Mouse (Mus musculus) heart, adult 9 months (tissue): ENCODE data around the gene Fbxl4.
"Not testable (repeated sequence)": the region's sequence is repeated elsewhere in the genome, so short reads cannot be mapped to it uniquely, and the experiment has no call there.

Experiments used
- DNase-seq, 2 experiments: peaks; one replicate each; pipeline ENCODE4 v3.0.0; 2022; ENCODE audit warnings: low spot score in 2 of 2

Gene Fbxl4

DNA sequence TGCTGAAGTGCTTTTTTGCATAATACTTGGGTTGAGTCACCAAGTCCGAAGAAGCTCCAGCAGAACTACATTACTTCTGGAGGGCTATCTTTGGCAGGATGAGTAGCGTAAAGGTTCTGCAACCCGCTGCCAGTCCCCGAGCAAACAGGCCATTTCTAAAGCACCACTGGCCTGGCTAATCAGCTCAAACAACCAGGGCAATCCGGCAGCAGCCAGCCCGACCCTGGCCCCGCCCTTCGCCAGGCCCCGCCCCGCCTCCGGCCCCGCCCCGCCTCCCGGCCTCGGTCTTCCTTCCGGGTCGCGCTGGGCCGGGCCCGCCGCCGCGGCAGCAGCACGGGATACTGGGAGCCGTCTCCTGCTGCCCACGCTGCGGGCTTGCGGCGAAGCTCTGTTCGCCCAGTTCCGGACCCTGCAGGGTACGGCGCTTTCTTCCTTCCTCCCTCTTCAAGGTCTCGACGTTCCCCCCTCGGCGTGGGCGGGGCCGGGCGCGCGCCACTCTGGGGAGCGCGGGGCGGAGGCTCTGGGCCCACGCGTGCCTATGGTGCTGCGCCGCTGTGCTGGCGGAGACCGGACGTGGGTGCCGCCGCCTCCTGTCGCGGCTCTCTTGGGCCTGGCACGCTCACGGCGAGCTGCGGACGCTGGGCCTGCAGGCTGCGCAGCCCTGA lies at the start of gene Fbxl4:
Fbxl4 (plus strand) TSS at position 278 of the 665 bp plus-strand sequence.
- peak; percentile 86 to 89 for DNase-seq

DNA sequence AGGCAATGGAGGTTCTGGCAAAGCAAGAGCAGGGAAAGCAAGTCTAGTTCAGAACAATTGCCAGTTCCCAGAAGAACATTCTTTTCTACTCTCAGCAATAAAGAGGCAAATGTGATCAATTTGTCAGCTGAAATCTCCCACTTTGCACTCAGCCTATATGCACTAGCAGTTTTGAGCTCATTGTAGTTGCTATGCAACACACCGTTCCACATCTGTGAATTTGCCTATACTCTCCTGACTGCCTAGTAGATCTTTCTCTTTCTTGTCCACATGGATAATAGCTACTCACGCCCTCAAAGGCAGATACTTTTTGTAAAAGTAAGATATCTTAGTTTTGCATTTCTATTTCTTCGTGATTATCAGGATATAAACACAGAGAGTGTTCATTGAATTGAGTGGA lies 42.8 kb upstream of the Fbxl4 start:
- DNase-seq = no peak

DNA sequence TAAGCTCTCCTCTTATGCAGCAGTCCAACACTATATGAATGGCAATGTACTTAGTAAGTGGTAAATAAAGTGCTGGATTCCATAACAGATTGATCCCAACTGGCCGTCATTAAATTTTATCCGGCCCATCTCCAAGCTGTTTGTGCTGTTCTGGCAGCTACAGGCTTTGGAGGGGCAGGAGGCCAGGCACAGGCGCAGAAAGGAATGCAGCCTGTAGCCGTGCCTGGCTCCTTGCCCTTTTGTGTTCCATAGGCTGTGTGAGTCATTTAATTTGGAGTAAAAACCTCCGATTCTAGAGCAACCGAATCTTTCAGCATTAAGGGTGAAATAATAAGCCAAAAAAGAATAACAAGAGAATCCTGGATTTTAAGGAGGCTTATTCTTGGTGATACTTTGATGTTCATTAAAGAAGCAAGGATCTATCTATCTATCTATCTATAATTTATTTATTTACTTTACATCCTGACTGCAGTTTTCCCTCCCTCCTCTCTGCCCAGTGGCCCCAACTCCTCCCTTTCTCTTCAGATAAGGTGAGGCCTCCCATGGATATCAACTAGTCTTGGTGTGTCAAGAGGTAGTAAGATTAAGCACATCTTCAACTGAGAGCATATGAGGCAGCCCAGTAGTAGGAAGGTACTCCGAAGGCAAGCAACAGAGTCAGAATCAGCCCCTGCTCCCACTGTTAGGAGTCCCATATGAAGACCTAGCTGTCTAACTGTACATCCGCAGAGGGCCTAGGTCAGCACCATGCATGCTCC lies 14.3 kb upstream of the Fbxl4 start:
- DNase-seq = no peak

DNA sequence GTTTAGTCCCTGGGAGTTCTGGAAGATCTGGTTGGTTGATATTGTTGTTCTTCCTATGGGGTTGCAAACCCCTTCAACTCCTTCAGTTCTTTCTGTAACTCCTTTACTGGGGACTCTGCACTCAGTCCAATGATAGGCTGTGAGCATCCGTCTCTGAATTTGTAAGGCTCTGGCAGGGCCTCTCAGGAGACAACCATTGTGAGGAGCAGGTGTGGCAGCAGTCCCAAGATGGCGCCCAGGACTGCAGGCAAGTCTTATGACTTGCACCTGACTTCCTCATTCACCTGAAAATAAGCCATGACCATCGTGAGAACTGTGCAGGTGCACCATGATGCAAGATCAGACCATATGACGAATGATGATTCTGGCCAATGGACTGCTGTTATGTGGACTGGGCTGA lies 8.3 kb upstream of the Fbxl4 start:
- DNase-seq = not testable (repeated sequence)

DNA sequence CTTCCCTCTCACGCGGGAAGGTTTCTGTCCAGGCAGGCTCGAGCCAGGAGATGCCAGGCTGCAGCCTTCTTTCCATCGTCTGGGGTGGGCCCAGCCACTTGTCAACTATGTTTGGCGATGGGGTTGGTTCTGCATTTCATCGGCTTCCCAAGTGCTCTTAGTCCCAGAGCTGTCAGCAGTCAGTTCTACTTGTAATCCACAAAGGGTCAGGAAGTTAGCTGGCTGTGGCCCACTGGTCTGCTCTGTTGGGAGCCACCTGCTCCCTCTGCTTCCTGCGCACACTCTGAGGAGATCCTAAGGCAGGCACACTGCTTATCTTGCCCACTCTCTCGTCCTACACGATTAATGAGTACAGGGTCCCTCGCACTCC lies 573 bp downstream of the Fbxl4 start:
- DNase-seq = no peak

DNA sequence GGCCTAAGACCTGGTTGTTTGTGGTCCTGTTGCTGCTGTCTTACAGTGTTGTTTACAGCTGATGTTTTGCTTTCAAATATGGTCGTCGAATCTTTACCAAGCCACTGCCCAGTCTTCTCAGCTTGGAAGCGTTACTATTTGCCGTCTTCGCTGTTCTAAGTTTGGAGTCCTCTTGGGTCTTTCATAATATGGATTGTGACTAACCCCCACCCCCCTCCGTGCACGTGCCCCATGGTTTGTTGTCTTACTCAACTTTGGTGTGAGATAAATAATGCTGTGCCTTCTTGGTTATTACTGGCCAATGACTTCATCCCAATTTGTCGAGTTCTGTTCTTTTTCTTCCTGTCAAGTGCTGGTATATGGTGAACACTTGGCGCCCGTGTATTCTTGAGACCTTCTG lies 1.1 kb downstream of the Fbxl4 start:
- peak in 1 of 2 experiments; percentile 5 for DNase-seq

DNA sequence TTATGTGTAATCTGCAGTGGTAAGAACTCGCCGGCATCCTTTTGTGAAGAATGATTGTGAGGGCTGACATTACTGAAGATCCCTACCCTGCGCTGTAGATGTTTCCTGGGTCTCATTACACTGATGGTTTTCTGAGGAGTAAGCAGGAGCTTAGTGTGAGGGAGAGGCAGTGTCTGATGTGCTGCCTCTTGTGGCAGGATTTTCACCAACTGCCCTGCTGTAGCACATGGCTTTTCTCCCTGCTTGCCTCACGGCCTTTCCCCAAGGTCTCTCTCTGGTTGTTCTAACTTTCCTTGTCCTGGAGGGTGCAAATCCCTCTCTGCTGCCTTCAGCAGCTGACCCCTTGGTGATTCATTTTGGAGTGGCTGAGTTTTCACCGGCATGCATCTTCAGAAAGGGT lies 10.0 kb downstream of the Fbxl4 start:
- no peak for DNase-seq

DNA sequence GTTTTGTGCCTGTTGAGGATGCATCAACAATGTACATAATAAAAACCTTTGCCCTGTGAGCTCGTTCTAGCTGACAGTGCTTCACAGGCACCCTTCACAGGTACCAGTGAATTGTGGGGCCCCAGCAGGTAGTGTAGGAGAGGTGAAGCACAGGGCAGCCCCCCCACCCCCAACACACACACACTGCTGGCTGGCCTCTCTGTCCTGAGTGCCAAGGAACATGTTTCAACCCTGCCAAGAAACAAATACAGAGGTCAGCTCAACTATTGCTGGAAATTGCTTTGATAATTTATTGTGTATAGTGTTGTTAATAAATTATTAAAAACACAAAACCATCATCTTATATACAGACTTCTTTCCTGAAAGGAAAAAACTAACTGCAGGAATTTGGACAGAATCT lies 21.2 kb downstream of the Fbxl4 start:
- DNase-seq = no peak

DNA sequence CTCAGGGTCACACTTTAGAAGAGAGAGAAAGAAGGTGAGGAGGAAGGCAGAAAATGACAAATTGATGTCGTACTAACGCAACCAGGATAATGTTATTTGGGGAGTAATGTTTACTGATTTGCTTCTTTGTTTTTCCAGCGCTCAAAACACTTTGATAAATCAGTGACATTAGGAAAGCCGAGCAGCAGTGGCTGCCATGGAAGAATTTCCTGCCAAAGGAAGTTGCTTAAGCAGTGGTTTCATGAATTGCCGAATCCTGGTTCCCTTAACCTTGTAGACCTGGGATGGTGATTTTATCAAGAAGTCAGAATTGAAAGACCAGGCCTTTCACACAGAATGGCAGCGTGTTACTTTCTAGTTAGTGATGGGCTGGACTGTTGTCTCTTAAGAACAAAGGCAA lies 23.3 kb downstream of the Fbxl4 start:
- peak; percentile 9 to 11 for DNase-seq

DNA sequence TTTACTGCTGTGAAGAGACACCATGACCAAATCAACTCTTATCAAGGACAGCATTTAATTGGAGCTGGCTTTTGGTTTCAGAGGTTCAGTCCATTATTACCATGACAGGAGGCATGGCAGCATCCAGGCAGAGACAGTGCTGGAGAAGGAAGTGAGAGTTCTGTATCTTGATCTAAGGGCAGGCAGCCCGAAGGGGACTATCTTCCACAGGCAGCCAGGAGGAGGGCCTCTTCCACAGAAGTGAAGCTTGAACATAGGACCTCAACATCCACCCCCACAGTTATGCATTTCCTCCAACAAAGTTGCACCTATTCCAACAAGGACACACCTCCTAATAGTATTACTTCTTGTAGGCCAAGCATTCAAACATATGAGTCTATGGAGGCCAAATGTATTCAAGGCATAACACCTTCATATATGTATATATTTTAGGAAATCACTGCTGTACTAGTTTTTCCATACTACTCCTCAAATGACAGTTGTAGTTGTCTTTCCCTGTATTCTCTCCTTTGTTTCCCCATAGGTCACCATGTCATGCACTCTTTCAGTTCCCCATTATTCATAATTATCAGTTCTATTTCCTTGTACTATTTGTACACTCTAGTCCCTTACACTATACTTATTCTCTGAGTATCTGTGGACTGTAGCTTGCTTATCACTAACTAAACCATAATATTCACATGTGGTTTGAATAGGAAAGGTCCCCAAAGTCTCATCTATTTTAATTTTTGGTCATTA lies 26.4 kb downstream of the Fbxl4 start:
- DNase-seq = no peak

DNA sequence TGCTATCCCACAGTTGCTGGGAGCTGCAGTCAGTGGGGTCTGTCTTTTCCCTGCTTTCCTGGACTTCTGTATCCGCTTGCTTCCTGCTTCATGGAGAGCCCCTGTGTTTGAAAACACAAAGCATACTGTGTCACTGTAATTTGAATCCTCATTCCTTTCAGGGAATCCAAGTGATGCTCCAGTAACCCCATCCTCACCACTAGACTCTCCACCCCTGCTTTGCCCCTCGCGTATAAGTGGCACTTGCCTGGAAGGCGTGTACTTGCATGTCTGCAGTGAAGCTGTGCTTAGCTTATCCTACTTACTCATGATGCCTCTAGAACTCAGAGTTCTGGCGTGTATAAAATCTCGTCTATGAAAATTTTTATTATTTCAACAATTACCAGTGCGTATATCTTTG lies 32.7 kb downstream of the Fbxl4 start:
- no peak for DNase-seq

DNA sequence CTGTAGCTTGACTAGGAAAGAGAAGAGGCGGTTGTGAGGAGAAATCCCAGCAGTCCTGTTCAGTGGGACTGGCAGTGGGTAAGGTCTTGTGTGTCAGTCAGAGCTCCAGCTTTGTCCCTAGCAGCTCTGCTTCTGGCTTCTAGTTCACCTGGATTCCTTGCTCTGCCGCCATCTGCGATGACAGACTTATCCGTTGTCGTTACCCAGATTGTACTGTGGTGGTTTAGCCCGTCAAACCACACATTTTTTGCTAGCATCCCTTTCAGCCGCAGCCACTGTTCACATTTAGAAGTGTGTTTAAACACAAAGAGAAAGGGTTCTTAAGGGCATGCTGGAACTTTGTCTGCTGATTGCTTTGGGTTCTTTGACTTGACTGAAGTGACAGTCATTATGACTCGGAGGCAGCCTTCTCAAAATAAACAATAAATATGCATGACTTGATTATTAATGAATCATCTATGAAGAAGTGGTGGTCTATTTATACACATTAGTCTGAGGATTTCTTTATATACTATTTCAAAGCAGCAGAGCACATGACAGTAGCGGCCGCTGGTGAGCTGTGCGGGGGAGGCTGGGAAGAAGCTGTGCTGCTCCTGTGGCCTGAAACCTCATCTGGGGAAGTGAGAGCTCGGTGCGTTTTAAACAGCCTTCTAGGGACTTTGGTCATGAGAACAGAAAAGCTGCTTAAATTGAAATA lies 35.6 kb downstream of the Fbxl4 start:
- DNase-seq = no peak

DNA sequence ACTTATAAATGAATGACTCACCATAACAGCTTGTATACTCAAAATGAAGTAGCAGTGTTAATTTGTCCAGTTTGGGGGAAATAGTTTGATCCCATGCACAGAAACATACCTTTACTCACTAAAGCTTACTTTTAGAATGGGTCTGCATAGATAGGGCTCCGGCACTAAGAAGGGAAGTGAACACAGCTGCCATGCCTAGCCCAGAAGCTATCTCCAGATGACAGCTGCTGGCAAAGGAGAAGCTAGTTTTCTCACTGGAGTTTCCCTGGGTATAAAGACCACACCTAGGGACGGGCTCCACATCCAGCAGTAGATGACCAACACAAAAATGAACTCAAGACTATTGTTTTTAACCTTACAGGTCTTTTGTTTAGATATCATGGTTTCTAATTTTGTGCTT lies 38.1 kb downstream of the Fbxl4 start:
- DNase-seq = no peak

DNA sequence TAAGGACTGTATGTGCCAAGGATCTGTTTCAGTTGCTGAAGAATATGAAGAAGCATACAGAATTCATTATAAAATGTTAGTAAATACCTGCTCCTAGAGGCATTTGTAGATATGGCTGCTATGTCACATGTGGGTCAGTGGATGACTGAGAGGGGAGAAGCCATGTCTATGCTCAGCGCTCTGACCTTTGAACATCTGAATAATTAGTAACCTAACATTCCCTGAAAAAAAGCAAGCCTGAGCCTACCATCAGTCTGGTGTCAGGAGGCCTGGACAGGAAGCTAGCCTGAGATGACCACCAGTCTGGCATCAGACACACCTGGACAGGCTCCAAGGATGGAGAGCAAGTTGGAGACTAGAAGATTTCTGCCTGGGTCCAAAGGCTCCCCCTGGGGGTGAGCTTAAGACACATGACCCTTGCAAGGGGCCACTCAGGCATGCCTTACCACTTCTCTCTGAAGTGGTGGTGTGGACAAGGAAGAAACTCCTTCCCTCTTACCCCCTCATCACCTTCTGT lies 39.2 kb downstream of the Fbxl4 start:
- no peak for DNase-seq

DNA sequence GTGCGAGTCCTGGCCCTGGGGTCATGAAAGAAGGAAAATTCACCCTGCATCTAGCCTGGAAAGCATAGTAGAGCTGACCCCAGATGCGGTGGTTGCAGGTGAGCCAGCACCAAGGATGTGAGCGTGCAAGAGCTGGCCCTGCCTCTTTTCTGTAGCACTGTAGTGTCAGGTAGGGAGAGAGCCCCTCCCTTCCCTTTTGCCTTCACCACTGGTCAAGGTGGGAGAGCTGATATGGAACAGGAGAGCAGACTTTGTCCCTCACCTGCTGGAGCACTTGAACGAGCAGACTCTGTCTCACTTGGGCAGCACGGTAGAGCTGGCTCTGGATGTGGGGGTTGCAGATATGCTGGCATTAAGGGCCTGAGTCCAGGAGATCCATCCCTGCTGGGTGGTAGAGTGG lies 39.7 kb downstream of the Fbxl4 start:
- DNase-seq = no peak

DNA sequence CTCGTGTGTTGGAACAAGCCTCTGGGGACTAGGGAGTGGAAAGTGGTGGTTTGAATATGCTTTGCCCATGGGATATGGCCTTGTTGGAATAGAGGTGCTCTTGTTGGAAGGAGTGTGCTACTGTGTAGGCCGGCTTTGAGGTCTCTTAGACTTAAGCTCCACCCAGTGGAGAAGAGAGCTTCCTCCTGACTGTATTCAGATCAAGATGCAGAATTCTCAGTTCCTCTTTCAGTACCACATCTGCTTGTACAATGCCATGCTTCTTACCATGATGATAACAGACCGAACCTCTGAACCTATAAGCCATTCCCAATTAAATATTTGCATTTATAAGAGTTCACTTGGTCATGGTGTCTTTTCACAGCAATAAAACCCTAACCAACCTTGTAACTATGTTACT lies 44.7 kb downstream of the Fbxl4 start:
- peak in 1 of 2 experiments; percentile 19 for DNase-seq

DNA sequence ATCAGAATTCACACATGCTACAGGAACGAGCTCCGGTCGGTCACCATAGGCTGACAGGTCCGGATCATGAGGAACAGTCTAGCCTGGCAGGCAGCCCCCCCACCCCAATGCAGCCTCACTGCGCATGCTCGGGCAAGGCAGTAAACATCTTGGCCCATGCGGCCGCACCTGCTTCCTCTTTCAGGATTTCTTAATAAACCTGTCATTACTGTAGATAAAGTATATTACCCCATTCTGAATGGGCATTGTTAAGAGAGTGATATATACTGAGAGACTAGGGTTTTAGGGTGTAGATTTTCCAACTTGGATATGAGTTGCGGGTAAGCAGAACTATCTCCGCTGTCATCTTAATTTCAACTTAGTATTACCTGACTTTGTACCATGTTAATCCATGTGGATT lies 45.6 kb downstream of the Fbxl4 start:
- DNase-seq = no peak

DNA sequence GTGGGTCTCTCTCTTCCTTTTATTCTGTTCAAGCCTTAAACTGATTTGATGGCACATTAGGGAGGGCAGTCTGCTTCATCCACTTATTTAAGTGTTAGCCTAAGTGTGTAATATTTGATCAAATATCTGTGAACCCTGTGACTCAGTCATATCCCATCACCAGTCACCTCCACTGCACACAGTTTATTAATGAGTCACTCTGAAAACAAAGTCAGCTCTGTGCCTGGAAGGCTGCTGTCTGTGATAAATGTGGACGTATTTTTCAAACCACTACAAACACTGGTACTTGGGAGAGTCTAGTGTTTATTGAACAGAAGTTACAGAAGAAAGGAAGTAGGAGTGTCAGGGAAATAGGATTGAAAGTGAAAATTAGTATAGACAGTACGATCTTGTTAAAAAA lies 63.3 kb downstream of the Fbxl4 start:
- no peak for DNase-seq

DNA sequence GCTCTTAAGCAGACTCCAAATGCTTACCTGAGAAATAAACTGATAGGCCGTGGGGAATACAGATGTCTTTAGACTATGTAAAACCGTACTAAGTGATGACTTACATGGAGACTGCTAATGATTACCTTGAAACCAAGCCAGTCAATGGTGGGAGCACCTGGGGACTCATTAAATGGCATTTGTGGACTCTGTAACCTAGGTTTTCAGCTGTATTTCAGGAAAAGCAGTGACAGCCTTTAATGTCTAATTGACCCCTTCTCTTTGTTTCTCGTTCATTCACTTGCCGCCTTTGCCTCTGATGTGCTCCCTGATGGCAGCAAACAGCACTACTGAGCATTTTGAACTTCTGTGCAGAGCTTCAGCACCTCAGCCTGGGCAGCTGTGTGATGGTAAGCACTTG lies 65.1 kb downstream of the Fbxl4 start:
- no peak for DNase-seq

DNA sequence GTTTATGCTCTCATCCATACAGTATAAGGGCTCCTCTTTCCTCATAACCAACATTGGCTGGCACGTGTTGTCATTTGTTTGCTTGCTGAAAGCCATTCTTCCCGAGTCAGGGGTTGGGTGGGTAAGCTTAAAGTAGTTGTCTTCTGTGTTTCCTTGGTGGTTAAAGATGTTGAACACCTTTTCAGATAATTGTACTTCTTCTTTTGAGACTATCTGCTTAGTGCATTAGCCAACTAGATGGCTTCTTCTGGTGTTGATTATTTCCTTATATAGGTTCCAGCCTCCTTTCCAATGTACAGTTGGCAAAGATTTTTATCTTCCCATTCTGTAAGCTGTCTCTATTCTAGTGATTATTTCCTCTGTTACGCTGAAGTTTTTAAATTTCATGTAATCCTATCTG lies 70.8 kb downstream of the Fbxl4 start:
- no peak for DNase-seq

DNA sequence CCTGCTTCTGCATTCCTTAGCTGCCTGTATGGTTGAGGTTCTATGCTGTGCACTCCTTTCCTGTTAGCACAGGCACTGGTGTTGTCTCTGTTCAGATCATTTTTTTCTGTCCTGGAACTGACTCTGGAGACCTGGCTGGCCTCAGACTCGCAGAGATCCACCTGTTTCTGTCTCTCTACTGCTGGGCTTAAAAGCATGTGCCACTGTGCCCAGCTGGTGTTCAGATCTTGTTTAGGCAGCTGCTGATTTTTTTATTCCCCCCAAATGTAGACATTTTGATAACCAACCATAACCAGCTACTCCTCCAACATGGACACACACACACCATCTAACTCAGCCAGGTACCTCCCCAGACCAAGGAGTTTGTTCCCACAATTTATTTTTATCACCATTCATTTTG lies 112.2 kb downstream of the Fbxl4 start:
- no peak for DNase-seq
